Mouse (Mus musculus): ENCODE measurements around the gene Mtor.

- no peak for TF ChIP-seq POLR2A (IDR thresholded peaks at IDR 0.05; ENCODE audit: insufficient read length, low read depth)
- TF ChIP-seq MAX (IDR thresholded peaks at IDR 0.05; ENCODE audit: low read depth), result no peak
- TF ChIP-seq TCF3 (IDR thresholded peaks at IDR 0.05; ENCODE audit: insufficient read length, low read depth), result no peak
- TF ChIP-seq USF1 (IDR thresholded peaks at IDR 0.05; ENCODE audit: low read depth), result no peak
- TF ChIP-seq TCF12 (IDR thresholded peaks at IDR 0.05; ENCODE audit: insufficient read depth, poor library complexity, severe bottlenecking), result no peak
- no peak for TF ChIP-seq MYOD1 (IDR thresholded peaks at IDR 0.05; ENCODE audit: control insufficient read depth in 1 of 3, insufficient read length in 2 of 3, low read depth in 2 of 3)
- TF ChIP-seq POLR2AphosphoS2 (IDR thresholded peaks at IDR 0.05; ENCODE audit: insufficient read length, low read depth), result no peak
Observed at GRCm38 (mm10) chr4:148433336-148433735, 15.1 kb upstream of the Mtor start.
